Mouse (Mus musculus) neutrophil, adult 59 days (primary cell): ENCODE results near the gene Ccnb2. TPM values are rescaled to one million over a fixed set of nuclear protein-coding genes. Genes with fewer than 3 reads are reported as not detected.

Source experiments
- total RNA-seq, 2 experiments: library from RNA; stranded (reverse); gene quantifications; 1 replicate in 1 of 2; 2 replicates in 1 of 2; pipeline ENCODE4 v1.2.4; 2023

Ccnb2 gene
- total RNA-seq, result 10 to 100 TPM; 65.5 to 66.6 TPM

DNA sequence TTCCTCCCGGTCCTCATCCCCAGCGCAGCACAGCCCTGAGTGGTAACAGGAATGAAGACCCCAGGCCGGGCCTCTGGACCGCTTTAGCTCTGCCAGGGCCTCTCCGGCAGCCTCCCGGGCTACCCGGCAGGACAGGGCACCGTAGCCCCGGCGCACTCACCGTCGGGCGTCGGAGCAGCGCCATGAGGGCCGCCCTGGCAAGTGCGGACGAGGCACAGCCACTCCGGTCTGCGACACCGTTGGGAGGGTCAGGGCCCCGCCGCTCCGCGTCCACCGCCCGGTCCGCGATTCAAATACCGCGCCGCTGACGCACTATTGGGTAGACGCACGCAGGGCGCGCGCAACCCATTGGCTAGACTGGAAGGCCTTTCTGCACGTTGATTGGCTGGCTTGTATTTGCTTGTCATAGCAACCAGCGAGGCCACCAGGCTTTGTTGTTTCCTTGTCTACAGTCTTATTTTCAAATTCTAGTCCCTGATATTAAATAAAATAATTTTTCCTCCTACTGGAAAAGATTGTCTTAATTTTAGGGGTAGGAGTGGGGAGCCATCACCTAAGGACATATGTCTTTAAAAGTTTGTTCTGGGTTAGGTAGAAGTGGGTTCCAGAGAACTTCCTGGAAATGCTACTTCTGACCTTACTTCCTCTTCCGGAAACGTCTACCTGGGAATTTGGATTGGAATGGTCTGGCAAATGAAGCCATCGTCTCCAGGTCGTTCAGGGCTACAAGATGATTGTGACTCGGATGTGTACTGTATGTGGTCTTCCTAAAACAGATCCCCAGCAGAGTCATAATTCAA is at the start of gene Ccnb2:
Gene Ccnb2 (minus strand): TSS at position 291 of the 800 bp plus-strand sequence.

Other genes with a start within 250 kb of the Ccnb2 start
- 1 to 10 TPM in 1 of 2 experiments, under 1 TPM in 1; 0.89 to 2.5 TPM for gene Myo1e, start 214.2 kb downstream of the Ccnb2 start, total RNA-seq
- gene Rnf111, start 82.2 kb upstream of the Ccnb2 start, total RNA-seq, result 10 to 100 TPM; 65.3 to 69.0 TPM
- gene Sltm, start 121.2 kb upstream of the Ccnb2 start, total RNA-seq, result 10 to 100 TPM; 35.9 to 41.0 TPM
- gene Gm10642, start 234.7 kb upstream of the Ccnb2 start, total RNA-seq, result 1 to 10 TPM; 2.5 to 3.8 TPM
- gene Mindy2, start 235.6 kb upstream of the Ccnb2 start, total RNA-seq, result 10 to 100 TPM; 37.5 to 37.8 TPM